Mouse (Mus musculus): ENCODE results near the gene Sap30l. TPM values are rescaled to one million over a fixed set of nuclear protein-coding genes. Genes with fewer than 3 reads are reported as not detected.
"Not testable (repeated sequence)": the region's sequence is repeated elsewhere in the genome, so short reads cannot be mapped to it uniquely, and the experiment has no call there.

The Sap30l gene
- polyA plus RNA-seq, 1 experiment from 2014 or later, result 8.4 TPM

DNA sequence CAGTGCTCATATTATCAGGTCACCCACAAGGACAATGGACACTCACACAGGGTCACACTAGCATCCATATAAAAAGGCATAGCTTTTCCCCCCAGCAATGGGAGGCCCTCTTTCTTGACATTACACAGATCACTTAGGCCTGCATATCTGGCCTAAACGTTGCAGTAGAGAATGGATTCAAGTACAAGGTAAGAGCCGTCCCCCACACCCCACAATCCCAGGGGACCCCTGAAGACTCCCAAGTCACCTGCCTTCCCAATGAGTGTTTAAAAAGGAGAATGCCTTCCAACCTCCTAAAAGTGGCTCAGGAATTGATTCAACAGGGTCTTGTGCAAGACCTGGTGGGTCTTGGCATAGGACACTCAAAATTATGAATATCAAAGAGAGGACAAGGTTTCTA is 33.9 kb downstream of the Sap30l start:
- H3K27ac ChIP-seq, result no peak overlapping the region
- H3K9ac ChIP-seq, result no peak overlapping the region
- H3K27me3 ChIP-seq, result peaks cover 97% of the 10 kb centered on the region
- no peak overlapping the region for H3K4me2 ChIP-seq
- no peaks in the 10 kb centered on the region for H3K36me3 ChIP-seq
- no peak for ATAC-seq (ENCODE audit: low FRiP score)
- no peaks in the 10 kb centered on the region for H3K9me3 ChIP-seq
- peaks cover 14% of the 10 kb centered on the region for H3K4me1 ChIP-seq (replicated peaks)
- no peak overlapping the region for H3K4me3 ChIP-seq
- 20% methylated on average over 2 of the region's 2 CpGs for WGBS

- Histone ChIP-seq H3K9ac (no peak overlapping the region), H3K27me3 (peaks cover 97% of the 10 kb centered on the region), H3K4me3 (no peak overlapping the region), H3K9me3 (no peaks in the 10 kb centered on the region), H3K4me2 (no peak overlapping the region), H3K36me3 (no peaks in the 10 kb centered on the region), H3K4me1 (replicated peaks) (peaks cover 16% of the 10 kb centered on the region), H3K27ac (no peak overlapping the region)
- WGBS, result 11% methylated on average over 3 of the region's 3 CpGs
- no peak for ATAC-seq (ENCODE audit: low FRiP score)
These were observed 34.5 kb downstream of the Sap30l start for GRCm38 (mm10) chr11:57835931-57836330.

DNA sequence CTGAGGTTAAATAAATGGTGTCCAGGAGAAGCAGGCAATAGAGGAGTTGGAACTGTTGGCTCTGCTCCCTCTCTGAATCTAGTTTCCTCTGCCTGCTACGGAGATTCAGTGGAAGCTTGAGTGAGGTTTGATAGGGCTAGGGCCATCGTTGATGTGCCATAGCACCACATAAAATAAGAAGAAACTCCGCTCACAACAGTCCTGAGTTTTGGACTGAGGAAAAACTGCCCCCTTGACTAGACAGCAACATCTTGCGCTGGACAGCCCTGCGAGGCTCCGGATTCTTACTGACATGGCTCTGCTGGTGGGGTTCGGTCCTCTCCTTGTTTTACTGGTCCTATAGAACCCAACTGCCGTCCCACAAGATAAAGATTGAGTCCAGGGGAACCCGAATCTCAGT is 35.0 kb downstream of the Sap30l start:
- no peak overlapping the region for H3K4me2 ChIP-seq
- H3K4me1 ChIP-seq (replicated peaks), result peaks cover 21% of the 10 kb centered on the region
- no peak for ATAC-seq (ENCODE audit: low FRiP score)
- no peaks in the 10 kb centered on the region for H3K36me3 ChIP-seq
- 5% methylated on average over 9 of the region's 9 CpGs for WGBS
- H3K27ac ChIP-seq, result no peak overlapping the region
- no peak overlapping the region for H3K9ac ChIP-seq
- peaks cover 97% of the 10 kb centered on the region for H3K27me3 ChIP-seq
- no peak overlapping the region for H3K4me3 ChIP-seq
- H3K9me3 ChIP-seq, result no peaks in the 10 kb centered on the region

DNA sequence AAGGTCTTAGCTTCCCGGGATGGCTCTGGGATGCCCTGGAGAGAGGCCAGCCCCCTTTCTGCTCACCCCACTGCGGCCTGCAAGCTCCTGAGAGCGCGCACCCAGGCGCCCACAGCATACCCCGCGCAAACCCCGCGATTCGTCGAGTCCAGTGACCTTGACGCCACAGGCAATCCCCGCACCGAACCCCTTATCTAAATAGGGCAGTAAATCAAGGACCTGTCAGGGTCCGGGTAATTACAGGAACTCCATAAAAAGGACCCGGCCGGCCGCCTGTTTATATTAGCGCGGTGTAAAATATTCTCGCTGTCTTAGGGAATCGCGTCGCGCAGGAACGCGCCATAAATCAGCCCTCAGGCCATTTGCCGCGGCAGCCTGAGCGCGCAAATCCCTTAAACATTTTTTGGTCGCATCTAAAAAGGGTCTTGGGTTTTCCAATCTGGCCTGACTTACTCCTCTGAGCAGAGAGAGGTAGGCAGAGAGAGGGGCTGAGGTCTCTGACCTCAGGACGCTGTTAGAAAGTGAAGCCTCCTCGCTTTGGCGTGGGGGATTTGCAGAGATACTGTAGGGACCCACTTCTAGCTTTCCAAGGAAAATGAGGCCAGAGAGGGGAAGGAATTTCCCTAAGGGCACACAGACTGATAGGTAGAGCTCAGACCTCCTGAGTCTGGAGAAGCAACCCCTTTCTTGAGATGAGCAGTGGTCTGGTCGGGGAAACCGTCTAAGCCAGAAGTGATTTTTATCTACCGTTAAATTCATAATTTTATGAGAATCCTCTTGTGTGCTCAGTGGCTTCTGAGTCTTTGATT is 35.6 kb downstream of the Sap30l start:
- Histone ChIP-seq H3K4me2 (no peak overlapping the region), H3K27ac (no peak overlapping the region)
- ATAC-seq (ENCODE audit: low FRiP score), result no peak

DNA sequence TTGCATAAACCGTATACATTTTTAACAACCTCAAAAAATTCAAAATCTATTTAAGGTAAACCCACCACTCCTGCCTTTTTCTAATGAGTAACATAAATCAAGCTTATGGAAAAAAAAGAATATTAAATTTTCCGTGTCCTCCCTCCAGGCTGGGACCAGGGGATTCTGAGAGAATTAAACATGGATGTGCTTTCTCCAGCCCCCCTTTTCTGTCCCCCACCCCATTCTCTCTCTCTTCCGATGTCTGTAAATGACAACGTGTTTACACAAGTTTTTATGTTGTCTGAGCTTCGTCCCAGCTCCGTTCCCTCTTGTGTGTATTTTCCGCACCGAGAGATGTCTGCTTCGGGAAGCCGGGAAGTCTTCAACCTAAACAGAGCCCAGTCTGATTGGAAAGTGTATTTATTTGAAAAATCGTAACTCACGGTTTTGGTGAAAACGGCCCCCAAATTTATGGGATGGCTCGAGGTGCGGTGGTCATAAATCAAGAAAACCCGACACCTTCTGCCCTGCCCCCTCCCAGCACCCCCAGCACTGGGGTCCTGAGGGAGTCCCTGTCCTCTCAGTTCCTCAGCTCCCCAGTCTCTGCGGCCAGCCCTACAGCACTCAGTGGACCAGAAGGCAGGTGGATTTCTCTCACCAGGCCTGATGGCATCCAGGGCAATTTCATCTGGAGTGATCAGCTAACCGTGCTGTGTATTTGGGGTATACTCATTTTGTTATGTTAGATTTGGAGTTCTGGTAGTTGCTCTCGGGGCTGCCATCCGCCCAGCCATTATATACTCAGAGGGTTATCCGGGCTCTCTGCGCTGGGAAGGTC is 36.6 kb downstream of the Sap30l start:
- no peak overlapping the region for H3K4me3 ChIP-seq
- no peak for ATAC-seq (ENCODE audit: low FRiP score)

More for the DNA sequence above, 35.6 kb downstream of the Sap30l start:
- peaks cover 97% of the 10 kb centered on the region for H3K27me3 ChIP-seq
- H3K9ac ChIP-seq, result no peak overlapping the region
- no peak overlapping the region for H3K4me3 ChIP-seq
- H3K36me3 ChIP-seq, result no peaks in the 10 kb centered on the region
- H3K4me1 ChIP-seq (replicated peaks), result peaks cover 23% of the 10 kb centered on the region
- H3K9me3 ChIP-seq, result no peaks in the 10 kb centered on the region
- WGBS, result 1% methylated on average over 38 of the region's 38 CpGs

DNA sequence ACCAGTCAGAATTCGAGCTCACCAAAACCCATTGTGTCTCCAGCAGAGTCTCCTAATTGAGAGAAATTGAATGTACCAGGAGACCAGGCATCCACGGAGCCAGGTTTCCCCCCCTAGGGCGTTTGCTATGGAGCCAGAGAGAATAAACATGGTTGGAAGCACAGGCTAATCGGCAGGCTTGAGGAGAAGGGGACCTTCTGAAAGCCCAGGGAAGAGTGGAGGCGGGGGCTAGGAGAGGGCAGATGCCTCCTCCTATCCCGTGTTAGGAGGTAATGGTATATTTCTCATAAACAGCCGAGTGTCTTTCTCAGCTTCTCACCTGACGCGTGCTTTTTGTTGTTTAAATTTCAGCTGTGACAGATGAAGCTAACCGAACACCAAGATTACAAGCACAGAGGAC is 39.5 kb downstream of the Sap30l start:
- no peak for ATAC-seq (ENCODE audit: low FRiP score)
- Histone ChIP-seq H3K4me1 (replicated peaks) (peaks cover 18% of the 10 kb centered on the region), H3K9me3 (no peaks in the 10 kb centered on the region), H3K36me3 (no peaks in the 10 kb centered on the region), H3K27me3 (peaks cover 79% of the 10 kb centered on the region), H3K4me3 (no peak overlapping the region), H3K27ac (no peak overlapping the region), H3K9ac (no peak overlapping the region), H3K4me2 (no peak overlapping the region)
- WGBS, result 14% methylated on average over 10 of the region's 10 CpGs

More for the DNA sequence above, 36.6 kb downstream of the Sap30l start:
- 4% methylated on average over 22 of the region's 22 CpGs for WGBS
- Histone ChIP-seq H3K4me2 (no peak overlapping the region), H3K9ac (no peak overlapping the region), H3K9me3 (no peaks in the 10 kb centered on the region), H3K27ac (no peak overlapping the region), H3K27me3 (peaks cover 97% of the 10 kb centered on the region), H3K4me1 (replicated peaks) (peaks cover 23% of the 10 kb centered on the region), H3K36me3 (no peaks in the 10 kb centered on the region)

DNA sequence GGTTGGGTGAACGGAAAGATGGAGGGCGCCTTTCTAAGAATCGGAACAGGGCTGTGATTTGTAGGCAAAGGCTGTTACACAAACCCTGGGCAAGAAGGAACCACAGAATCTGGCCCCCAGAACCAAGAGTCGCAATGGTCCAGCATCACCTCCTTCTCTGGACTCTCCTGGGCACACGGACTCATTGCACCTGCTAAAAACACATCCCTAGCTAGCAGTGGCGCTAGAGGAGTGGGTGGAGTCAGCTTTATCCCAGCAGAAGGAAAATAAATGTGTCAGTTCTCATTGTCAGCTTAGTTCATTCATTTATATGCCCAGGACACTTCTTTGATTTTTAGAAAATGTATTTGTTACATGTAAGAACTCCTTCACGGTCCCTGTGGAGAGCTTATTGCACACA is 40.0 kb downstream of the Sap30l start:
- Histone ChIP-seq H3K9ac (no peak overlapping the region), H3K4me3 (no peak overlapping the region), H3K4me1 (replicated peaks) (peaks cover 18% of the 10 kb centered on the region), H3K36me3 (no peaks in the 10 kb centered on the region), H3K4me2 (no peak overlapping the region), H3K9me3 (no peaks in the 10 kb centered on the region), H3K27ac (no peak overlapping the region), H3K27me3 (peaks cover 75% of the 10 kb centered on the region)
- WGBS, result 32% methylated on average over 7 of the region's 7 CpGs
- no peak for ATAC-seq (ENCODE audit: low FRiP score)

DNA sequence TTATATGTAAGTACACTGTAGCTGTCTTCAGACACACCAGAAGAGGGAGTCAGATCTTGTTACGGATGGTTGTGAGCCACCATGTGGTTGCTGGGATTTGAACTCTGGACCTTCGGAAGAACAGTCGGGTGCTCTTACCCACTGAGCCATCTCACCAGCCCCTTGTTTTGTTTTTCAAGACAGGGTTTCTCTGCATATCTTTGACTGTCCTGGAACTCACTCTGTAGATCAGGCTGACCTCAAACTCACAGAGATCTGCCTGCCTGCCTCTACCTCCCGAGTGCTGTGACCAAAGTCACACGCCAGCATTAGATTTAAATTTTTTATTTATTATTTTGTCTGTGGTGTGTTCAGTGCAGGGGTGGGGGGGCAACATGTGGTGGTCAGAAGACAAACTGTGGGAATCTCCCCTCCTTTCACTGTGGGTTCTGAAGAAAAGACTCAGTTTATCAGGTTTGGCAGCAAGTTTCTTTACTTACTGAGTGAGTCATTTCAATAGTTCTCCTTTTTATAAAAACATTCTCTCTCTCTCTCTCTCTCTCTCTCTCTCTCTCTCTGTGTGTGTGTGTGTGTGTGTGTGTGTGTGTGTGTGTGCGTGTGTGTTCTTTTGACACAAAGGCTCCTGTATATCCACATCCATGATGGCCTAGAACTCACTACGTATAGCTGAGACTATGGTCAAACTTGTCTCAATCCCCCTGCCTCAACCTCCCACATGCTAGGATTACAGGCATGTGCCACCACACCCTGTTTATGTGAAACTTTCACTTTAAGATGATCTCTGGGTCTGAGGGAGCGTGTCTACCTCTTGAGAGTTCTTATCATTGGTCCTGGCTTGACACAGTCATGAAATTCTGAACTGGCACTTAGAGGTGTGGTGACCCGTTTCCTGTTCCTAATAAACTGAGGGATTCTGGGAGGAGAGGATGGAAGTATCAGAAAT is 45.3 kb downstream of the Sap30l start:
- not testable (repeated sequence) for H3K4me3 ChIP-seq; H3K4me1 ChIP-seq (replicated peaks); H3K9ac ChIP-seq; ATAC-seq (ENCODE audit: low FRiP score); H3K9me3 ChIP-seq; H3K36me3 ChIP-seq; H3K27ac ChIP-seq; H3K4me2 ChIP-seq
- 89% methylated on average over 7 of the region's 9 CpGs for WGBS
- peaks cover 47% of the 10 kb centered on the region for H3K27me3 ChIP-seq

DNA sequence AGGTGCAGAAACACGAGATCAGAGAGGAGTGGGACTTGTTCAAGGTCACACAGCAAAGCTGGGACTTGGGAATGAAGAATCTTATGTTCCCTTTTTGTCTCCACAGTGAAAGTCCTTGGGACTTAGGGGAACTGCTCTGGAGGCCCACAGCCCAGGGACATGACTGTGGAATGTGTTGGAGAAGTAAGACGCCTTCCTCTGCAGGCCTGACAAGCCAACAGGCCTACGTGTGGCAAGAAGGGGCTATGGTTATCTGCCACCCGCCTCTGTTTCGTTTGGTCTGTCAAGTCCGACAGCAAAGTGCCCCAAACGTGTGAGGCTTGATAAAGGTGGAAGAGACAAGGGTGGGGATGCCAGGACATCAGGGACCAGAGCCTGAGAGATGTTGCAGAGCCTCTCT is 46.0 kb downstream of the Sap30l start:
- H3K4me1 ChIP-seq (replicated peaks), result no peaks in the 10 kb centered on the region
- no peak overlapping the region for H3K4me3 ChIP-seq
- ATAC-seq (ENCODE audit: low FRiP score), result no peak
- H3K4me2 ChIP-seq, result no peak overlapping the region
- peaks cover 40% of the 10 kb centered on the region for H3K27me3 ChIP-seq
- no peak overlapping the region for H3K27ac ChIP-seq
- H3K9me3 ChIP-seq, result no peaks in the 10 kb centered on the region
- 76% methylated on average over 7 of the region's 7 CpGs for WGBS
- no peaks in the 10 kb centered on the region for H3K36me3 ChIP-seq
- no peak overlapping the region for H3K9ac ChIP-seq

GRCm38 (mm10) chr11:57850298-57850697 is 48.9 kb downstream of the Sap30l start:
- no peaks in the 10 kb centered on the region for H3K9me3 ChIP-seq
- 65% methylated on average over 7 of the region's 7 CpGs for WGBS
- peaks cover 24% of the 10 kb centered on the region for H3K27me3 ChIP-seq
- no peak for ATAC-seq (ENCODE audit: low FRiP score)
- no peak overlapping the region for H3K9ac ChIP-seq
- no peak overlapping the region for H3K27ac ChIP-seq
- H3K36me3 ChIP-seq, result no peaks in the 10 kb centered on the region
- H3K4me1 ChIP-seq (replicated peaks), result no peaks in the 10 kb centered on the region
- H3K4me2 ChIP-seq, result no peak overlapping the region
- H3K4me3 ChIP-seq, result no peak overlapping the region

DNA sequence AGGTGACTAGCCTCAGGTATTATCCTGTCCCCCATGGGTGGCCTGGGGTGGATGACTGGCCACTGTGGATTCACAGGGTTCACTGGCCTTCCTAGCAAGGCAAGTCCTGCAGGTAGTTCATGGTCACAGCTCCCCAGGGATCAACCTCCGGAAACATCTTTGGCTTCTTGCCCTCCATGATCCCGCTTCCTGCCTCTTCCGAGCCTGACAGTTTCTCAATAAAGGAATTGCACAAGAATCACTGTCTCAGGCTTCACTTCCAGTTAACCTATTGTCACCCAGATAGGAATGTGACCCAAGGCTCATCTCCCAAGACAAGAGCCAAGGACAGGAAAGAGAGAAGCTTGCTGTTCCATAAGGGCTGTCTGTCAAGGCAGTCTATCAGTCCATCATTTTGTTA is 49.5 kb downstream of the Sap30l start:
- Histone ChIP-seq H3K9me3 (no peaks in the 10 kb centered on the region), H3K27me3 (peaks cover 24% of the 10 kb centered on the region), H3K4me1 (replicated peaks) (no peaks in the 10 kb centered on the region), H3K4me2 (no peak overlapping the region), H3K27ac (no peak overlapping the region), H3K4me3 (no peak overlapping the region), H3K36me3 (no peaks in the 10 kb centered on the region), H3K9ac (no peak overlapping the region)
- no peak for ATAC-seq (ENCODE audit: low FRiP score)
- WGBS, result 59% methylated on average over 3 of the region's 3 CpGs

DNA sequence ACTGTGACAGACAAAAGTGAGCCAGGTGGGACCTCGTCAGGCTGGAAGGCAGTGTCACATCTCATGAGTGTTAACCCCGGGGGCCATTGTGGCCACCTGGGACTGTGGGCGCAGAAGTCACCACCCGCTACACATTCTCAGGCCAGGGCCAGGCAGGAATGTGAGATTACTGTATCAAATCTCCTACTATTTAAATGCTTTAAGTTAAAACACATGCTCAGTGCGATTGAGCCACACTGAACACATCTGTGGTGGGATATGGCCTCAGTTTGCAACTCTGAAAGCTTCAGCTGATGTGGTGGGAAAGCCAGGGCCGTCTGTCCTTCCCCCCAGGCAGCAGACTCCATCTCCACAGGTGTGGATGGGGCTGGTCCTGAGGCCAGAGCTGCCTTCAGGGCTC is 52.1 kb downstream of the Sap30l start:
- no peak for ATAC-seq (ENCODE audit: low FRiP score)
- H3K9me3 ChIP-seq, result no peaks in the 10 kb centered on the region
- WGBS, result 71% methylated on average over 6 of the region's 6 CpGs

More for the DNA sequence above, 52.1 kb downstream of the Sap30l start:
- Histone ChIP-seq H3K4me1 (replicated peaks) (no peaks in the 10 kb centered on the region), H3K27me3 (peaks cover 19% of the 10 kb centered on the region), H3K4me2 (no peak overlapping the region), H3K36me3 (no peaks in the 10 kb centered on the region), H3K27ac (no peak overlapping the region), H3K4me3 (no peak overlapping the region), H3K9ac (no peak overlapping the region)
